Mouse (Mus musculus): ENCODE data around the gene Olfr1344.
A peak's percentile ranks its signal among the peaks of the same experiment; 100 is the strongest.

Olfr1344 gene

GRCm38 (mm10) chr7:6438388-6438787, at the start of gene Olfr1344:
Gene Olfr1344, plus strand, starts transcription at chr7:6438688.
- DNase-seq: no peak

GRCm38 (mm10) chr7:6388971-6389370, 49.5 kb upstream of the Olfr1344 start:
- DNase-seq: no peak

GRCm38 (mm10) chr7:6389449-6389848, 49.0 kb upstream of the Olfr1344 start:
- DNase-seq: no peak

- DNase-seq: peak; percentile 42
Observed at GRCm38 (mm10) chr7:6397996-6398975, 40.2 kb upstream of the Olfr1344 start, which contains the start of gene Smim17. Gene Smim17, plus strand, starts transcription at chr7:6398715.

- DNase-seq: peak; percentile 95
Observed at GRCm38 (mm10) chr7:6410043-6410442, 28.4 kb upstream of the Olfr1344 start, which contains the start of gene Gm20715. Gene Gm20715, plus strand, starts transcription at chr7:6410277.

DNA sequence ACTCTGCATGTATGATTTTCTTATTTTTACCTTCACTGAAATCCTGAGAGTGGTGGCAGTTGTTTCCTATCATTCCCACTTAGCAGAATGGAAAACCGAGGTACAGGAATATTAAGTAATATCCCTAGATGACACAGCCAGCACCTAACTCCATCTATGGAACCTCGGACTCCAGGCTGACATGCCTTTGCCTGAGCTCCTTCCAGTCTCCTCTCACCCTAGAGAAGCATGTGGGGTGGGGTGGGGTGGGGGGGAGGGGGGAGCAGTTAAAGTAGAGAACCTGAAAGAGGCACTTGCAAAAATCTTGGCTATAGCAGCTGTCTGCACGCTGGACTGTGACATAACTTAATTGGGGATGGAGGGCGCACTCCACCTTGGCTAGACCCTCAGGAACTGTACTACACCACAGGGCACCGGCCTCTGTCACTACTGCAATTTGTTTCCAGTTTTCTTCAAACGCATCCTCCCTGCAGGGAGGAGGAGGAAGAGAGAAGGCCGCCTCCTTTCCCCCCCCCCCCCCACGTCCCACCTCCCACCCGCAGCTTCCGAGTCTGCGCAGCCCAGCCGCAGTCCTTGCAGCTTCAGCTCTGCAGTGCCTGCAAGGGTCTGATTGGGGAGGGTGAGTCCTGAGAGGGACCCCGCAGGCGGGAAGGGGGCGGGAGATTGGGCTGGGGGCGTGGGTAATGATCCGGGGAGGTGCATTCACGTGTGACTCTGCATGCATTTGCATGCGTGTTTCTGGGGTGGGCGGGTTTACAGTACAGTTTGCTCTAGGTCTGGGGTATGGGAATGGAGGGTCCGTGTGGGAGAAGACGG, 23.7 kb upstream of the Olfr1344 start:
- DNase-seq: no peak

DNA sequence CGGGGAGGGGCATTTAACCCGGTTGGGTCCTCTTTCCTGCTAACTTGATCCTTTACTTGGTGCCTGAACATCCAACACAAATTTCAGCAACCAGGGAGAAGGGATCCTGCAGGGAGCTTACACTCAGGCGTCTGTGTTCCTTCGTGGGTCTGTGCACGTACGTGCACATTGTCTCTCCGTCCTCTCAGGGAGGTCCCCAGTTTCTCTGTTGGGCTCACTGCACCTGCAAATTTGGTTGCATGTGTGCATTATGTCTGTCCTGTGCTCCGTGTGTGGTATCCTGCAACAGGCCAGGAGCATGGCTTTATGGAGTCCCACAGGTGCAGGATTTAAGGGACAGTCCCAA, 23.1 kb upstream of the Olfr1344 start:
- DNase-seq: no peak

DNA sequence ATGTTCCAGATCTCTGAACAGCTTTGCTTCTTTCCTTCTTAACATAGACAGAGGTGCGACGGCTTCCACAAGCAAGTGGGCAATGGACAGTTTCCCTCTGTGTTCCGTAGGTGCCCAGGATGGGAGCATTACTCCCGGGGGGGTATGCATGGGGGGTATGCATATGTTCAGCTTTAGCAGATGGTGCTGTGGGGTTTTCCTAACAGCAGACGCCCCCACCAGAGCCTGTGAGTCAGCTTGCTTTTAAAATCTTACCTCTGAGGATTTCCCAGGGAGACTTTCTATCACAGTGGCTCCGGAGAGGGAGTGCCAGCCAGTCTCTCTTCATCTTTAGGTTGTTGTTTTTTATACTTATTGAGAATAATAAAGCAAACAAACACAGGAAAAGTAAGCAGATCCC, 18.6 kb upstream of the Olfr1344 start:
- DNase-seq: no peak

- no peak for DNase-seq
Observed at GRCm38 (mm10) chr7:6429381-6429780, 9.1 kb upstream of the Olfr1344 start.

GRCm38 (mm10) chr7:6430342-6430741, 8.1 kb upstream of the Olfr1344 start:
- peak; percentile 46 for DNase-seq

GRCm38 (mm10) chr7:6441173-6441572, 2.7 kb downstream of the Olfr1344 start:
- no peak for DNase-seq

- DNase-seq: no peak
Observed at GRCm38 (mm10) chr7:6447771-6448170, 9.3 kb downstream of the Olfr1344 start.

- no peak for DNase-seq
Observed at GRCm38 (mm10) chr7:6455868-6456267, 17.4 kb downstream of the Olfr1344 start, which contains the start of gene Olfr1336. Gene Olfr1336, plus strand, starts transcription at chr7:6456168.

DNA sequence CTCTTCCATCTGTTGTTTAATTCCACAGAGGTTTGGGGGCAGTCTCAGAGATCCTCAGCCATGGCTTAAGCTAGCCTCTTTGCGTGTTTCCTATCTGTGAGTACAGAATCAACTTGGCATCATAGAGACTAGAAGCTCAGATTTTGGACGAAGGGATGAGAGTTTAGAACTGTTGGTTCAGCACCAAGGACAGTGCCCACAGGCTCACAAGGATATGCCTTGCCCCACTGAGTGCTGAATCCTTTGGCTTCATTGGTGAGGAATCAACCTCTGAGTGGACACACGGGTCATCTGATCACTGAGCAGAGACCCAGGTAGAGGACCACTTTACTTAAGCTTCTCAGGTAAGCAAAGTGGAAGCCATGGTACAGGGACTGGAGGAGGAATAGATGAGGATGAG, 17.9 kb downstream of the Olfr1344 start:
- no peak for DNase-seq

- no peak for DNase-seq
Observed at GRCm38 (mm10) chr7:6466951-6467350, 28.5 kb downstream of the Olfr1344 start, which contains the start of gene Olfr1346. Gene Olfr1346, plus strand, starts transcription at chr7:6467101.

GRCm38 (mm10) chr7:6477633-6478032, 39.1 kb downstream of the Olfr1344 start:
- peak; percentile 36 for DNase-seq

GRCm38 (mm10) chr7:6486841-6487240, 48.4 kb downstream of the Olfr1344 start, which contains the start of gene Olfr5:
Gene Olfr5, minus strand, starts transcription at chr7:6486941.
- no peak for DNase-seq

Measured in kidney, adult 18-20 months (tissue).